Mouse (Mus musculus) ES-E14 (cell line): ENCODE results near the gene Atf7ip.

Source experiments
- HCFC1 ChIP-seq: IDR thresholded peaks from 2 replicates; pipeline ENCODE4 v1.6.1; 2012; ENCODE audit warnings: low read length, inconsistent platforms, borderline replicate concordance; ENCODE audit not compliant: insufficient read depth
- MAFK ChIP-seq: IDR thresholded peaks from 2 replicates; pipeline ENCODE4 v1.6.1; 2014; ENCODE audit warnings: mild to moderate bottlenecking, low read depth, low read length, inconsistent platforms; ENCODE audit not compliant: insufficient read depth
- ZC3H11A ChIP-seq: IDR thresholded peaks from 2 replicates; pipeline ENCODE4 v1.6.1; 2012; ENCODE audit warnings: low read depth, mild to moderate bottlenecking, inconsistent platforms, low read length, borderline replicate concordance
- ZNF384 ChIP-seq: IDR thresholded peaks from 2 replicates; pipeline ENCODE4 v1.6.1; 2012; ENCODE audit warnings: low read depth, low read length, inconsistent platforms

GRCm38 (mm10) chr6:136535176-136535575 is 29.2 kb downstream of the Atf7ip start:
- TF ChIP-seq ZC3H11A (no peak), MAFK (no peak), ZNF384 (no peak), HCFC1 (no peak)
